Mouse (Mus musculus): ENCODE data around the gene Sirt3.
"Not testable (repeated sequence)": the region's sequence is repeated elsewhere in the genome, so short reads cannot be mapped to it uniquely, and the experiment has no call there.

Gene Sirt3

DNA sequence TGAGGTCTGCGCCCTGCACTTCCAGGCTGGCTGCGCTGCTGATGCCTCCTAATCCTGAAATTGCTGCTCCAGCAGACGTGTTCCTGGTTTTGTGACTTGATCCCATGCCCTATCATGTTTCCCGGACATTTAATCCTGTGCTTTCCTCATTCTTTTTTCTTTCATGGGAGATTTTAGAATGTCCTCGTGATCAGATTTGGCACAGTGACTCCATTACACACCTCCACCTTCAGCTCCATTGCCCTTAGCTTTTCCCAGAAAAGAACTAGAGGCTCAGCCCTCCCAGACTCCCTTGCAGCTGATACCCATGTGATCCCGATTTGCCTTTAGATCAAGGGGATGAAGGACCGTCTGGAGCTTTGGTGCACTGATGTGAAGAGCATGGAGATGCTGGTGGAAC is 15.8 kb upstream of the Sirt3 start:
- no peak for DNase-seq (ENCODE audit: low read depth)

DNA sequence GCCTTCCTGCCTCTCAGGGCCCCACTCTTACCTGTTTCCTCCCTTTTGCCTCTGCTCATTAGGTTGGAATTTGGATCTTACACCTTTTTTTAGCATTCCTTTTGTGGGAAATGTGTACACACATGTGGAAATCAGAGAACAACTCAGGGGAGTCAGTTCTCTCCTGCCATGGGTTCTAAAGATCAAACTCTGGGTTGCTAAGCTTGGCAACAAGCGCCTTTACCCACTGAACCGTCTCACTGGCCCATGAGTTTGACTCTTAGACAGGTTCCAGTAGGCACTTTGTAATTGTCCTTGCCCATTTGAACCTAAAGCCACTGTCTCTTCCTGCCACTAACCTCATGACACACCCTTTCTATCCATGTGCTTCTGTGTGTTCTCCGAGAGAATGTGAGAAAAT is 12.5 kb upstream of the Sirt3 start:
- no peak for DNase-seq (ENCODE audit: low read depth)

DNA sequence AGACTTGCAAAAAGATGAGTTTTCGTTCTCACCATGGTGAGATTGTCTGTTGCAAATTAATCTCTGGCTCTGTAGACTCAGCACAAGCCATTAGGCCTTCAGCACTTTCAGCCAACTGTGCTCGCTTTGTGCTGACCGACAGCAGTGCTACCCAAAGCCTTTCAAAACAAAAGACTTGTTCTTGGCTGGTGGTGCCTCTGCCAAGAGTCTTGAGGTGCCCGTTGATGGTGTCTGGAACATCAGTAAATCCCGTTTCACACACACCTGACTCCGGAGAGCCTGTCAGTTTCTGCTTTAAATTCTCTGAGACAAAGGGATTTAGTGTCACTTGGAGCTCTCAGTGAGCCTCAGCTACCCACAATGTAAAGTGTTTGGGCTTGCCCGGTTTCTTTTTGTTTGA is 11.9 kb upstream of the Sirt3 start:
- no peak for DNase-seq (ENCODE audit: low read depth)

DNA sequence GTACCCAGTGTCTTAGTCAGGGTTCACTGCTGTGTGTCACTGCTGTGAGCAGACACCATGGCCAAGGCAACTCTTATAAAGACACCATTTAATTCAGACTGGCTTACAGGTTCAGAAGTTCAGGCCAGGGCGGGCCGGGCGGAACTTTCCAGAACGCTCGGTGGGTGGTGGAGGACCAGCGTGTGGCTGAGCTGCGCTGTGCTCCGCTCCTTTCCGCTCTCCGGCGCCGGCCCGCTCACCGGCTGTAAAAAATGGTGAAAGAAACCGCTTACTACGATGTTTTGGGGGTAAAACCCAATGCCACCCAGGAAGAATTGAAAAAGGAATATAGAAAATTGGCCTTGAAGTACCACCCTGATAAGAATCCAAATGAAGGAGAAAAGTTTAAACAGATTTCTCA is 8.5 kb upstream of the Sirt3 start:
- DNase-seq (ENCODE audit: low read depth) = not testable (repeated sequence)

DNA sequence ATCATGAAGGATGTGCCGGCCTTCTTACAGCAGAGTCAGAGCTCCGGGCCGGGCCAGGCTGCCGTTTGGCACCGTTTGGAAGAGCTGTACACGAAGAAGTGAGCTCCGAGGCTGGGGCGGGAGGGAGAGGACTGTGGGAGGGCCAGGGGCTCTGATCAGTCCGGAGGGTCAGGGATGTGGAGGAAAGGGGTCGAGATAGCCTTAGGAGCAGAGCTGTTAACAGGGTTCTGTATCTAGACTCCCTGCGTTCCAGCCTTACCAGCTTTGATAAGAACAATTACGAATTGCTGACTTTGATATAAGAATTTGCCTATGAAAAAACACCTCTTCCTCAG is 327 bp upstream of the Sirt3 start:
- no peak for DNase-seq (ENCODE audit: low read depth)

DNA sequence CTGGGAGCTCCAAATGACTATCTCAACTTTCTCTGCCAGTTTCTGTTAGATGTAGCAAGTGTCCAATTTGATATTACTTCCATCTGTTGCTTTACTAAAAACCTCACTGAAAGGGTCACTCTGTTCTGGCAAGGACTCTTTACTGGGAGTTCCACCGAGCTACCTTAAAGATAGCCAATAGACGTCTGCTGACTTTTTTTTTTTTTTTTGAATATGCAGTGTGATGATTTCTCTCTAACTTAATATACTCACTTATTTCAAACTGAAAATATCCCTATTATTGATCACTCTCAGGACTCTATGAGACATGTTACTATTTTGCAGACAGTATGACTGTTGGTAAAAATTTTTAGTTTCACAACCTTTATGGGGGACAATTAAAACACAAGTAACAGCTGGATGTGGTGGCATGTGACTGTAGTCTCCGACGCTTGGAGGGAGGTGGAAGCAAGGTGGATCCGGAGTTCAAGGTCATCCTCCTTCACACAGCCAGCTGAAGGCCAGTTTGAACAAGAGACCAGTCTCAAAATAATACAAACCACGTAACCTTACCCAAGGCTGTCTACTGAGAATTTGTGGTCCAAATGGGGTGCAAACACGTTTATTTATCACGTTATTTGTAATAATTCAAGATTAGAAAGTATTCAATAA is 1.1 kb downstream of the Sirt3 start:
- peak; percentile 26 for DNase-seq (ENCODE audit: low read depth)

DNA sequence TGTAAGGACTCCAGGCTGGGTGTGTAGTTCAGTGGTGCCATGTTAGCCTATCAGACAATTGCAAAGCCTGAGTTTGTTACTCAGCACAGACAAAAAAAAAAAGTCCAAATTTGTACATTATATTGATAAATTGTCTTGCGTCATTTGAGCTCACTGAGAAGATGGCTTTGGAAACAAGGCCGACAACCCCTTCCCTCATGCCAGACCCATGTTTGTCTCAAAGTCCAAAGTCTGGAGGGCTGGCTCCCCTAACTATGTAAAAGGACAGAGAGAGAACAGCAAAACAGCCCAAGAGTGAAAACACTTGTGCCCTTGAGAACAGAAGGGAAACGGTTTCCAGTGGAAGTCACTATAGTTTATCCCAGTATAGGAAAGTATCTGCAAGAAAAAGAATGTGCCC is 1.7 kb downstream of the Sirt3 start:
- DNase-seq (ENCODE audit: low read depth) = peak; percentile 12

DNA sequence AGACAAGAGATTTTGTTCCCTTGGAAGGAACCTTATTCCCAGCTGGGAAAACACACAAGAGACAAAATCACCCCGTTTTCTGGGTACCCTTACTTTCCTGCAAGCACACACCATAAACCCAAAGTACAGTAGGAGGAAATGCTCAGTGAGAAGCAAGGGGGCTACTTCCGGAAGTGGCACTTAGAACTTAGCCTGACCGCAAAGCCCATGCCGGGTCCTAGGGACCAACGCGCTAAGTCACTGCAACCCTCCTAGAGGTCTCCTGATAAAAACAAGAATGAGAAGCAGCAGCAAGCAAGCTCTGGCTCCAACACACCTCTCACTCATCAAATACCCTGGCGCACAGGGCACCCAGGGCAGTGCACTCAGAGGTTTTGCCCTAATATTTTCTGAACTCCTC is 2.8 kb downstream of the Sirt3 start:
- peak; percentile 14 for DNase-seq (ENCODE audit: low read depth)

DNA sequence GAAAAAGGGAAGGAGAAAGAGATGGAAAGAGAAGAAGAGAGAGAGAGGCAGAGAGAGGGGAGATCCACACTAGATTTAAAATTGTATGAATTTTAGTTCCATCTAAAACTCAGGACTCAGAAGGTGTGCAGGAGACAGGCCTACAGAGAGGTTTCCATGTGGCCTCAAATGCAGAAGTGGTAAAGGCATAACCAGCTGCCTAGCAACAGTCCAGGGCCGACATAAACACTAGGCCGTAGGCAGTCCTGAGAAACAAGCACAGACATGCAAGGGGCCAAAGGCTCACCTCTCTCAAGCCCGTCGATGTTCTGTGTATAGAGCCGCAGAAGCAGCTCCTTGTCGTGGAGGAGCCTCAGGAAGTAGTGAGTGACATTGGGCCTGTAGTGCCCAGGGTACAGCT is 4.7 kb downstream of the Sirt3 start:
- no peak for DNase-seq (ENCODE audit: low read depth)

DNA sequence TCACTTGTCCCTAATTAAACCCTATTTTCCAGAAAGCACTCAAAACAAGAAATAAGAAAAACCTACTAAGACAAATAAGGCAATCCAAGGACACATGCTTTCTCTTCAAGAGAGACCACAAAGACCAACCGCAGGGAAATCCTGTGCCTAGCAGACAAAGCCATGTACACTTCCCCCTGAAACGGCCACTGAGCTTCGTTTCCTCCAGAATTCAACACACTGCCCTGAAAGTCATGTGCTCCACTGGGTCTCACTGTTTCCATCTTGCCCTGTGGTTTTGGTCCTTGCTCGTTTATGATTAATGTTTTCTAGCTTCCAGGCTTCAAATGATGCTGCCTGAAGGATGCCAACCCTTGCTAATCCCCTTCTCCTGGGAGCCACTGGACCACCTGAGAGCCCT is 7.9 kb downstream of the Sirt3 start:
- DNase-seq (ENCODE audit: low read depth) = no peak

DNA sequence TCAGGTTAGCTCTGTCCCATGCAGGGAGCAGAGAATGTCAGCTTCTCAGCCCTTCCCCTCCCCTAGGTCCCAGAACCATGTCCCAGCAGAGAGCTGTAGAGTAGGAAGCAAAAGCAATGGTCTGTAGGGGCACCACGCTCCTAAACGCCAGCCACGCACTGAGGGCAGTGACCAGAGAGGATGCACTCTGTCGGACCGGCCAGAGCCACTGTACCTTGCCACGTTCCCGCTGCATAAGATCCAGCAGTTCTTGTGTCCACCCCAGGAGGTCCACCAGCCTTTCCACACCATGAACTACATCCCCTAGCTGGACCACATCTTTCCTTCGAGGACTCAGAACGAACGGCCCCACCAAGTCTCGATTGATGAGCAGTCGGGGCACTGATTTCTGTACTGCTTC is 17.3 kb downstream of the Sirt3 start:
- DNase-seq (ENCODE audit: low read depth) = no peak

DNA sequence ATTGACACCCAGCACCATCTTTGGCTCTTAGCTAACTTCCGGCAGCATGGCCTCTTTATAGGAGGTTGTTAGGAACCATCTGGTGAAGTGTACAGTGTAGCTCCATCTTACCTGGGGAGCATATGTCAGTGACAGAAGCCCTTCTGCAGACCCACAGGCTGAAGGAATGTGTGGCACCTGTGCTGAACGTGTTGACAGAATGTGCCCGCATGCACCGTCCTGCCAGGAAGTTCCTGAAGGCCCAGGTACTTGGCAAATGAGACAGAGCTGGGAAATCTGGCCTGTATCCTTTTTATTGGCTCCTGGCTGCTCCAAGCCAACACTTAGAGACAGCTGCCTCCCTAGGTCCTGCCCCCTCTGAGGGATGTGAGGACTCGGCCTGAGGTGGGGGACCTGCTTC is 21.4 kb downstream of the Sirt3 start:
- DNase-seq (ENCODE audit: low read depth) = no peak

DNA sequence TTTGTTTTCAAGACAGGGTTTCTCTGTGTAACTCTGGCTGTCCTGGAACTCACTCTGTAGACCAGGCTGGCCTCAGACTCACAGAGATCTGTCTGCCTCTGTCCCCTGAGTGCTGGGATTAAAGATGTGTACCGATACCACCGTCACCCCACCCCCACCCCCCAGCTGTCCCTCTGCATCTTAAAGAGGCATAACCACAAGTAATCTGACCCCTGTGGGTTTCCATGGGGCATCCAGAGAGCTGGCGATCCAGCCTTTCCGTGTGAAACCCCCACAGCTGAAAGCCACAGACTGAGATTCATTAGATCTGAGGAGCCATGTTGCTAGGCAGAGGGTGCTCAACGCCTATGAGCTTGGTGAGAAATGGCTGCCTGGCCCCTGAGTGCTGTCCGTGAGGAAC is 22.1 kb downstream of the Sirt3 start:
- no peak for DNase-seq (ENCODE audit: low read depth)

DNA sequence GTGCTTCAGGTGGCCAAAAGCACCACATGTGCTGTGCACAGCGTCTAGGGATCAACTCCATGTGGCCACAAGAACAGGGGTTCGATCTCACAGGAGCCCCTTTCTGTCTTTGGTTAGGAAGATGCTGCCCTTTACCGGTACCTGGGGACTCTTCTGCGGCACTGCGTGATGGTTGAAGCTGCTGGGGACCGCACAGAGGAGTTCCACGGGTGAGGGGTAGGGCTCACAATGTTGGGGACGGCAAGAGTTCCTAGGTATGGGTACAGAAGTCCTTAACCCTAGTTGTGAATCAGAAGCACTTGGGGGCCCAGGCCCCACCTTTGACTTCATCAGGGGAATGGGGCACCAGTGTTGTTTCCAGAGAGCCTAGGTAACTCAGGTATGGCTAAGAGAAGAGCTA is 23.4 kb downstream of the Sirt3 start:
- no peak for DNase-seq (ENCODE audit: low read depth)

DNA sequence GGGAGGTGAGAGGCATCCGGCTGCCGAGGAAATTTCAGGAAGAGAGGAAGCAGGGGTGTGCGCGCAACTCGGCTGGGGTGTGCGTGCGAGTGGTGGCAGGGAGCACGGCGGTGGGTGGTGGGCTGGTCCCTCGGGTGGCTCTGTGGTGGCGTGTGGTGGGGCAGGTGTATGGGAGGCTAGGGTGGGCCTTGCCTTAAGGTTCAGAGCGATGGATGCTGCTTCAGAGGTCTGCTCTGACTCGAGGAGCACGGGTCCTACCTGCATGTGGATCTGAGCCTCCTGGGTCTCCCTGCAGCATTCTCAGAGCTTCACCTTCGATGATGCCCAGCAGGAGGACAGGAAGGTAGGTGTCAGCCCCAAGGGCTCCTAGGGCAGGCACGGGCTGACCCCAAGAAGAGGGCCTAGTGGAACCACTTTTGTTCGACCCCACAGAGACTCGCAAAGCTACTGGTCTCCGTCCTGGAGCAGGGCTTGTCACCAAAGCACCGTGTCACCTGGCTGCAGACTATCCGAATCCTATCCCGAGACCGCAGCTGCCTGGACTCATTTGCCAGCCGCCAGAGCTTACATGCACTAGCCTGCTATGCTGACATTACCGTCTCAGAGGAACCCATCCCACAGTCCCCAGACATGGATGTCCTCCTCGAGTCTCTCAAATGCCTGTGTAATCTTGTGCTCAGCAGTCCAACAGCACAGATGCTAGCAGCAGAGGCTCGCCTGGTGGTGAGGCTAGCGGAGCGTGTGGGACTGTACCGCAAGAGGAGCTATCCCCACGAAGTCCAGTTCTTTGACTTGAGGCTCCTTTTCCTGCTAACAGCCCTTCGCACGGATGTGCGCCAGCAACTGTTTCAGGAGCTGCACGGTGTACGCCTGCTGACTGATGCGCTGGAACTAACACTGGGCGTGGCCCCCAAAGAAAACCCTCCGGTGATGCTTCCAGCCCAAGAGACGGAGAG is 24.3 kb downstream of the Sirt3 start, which contains the start of gene Bet1l:
Bet1l (minus strand) TSS at position 28 of the 956 bp plus-strand sequence.
- DNase-seq (ENCODE audit: low read depth) = no peak

DNA sequence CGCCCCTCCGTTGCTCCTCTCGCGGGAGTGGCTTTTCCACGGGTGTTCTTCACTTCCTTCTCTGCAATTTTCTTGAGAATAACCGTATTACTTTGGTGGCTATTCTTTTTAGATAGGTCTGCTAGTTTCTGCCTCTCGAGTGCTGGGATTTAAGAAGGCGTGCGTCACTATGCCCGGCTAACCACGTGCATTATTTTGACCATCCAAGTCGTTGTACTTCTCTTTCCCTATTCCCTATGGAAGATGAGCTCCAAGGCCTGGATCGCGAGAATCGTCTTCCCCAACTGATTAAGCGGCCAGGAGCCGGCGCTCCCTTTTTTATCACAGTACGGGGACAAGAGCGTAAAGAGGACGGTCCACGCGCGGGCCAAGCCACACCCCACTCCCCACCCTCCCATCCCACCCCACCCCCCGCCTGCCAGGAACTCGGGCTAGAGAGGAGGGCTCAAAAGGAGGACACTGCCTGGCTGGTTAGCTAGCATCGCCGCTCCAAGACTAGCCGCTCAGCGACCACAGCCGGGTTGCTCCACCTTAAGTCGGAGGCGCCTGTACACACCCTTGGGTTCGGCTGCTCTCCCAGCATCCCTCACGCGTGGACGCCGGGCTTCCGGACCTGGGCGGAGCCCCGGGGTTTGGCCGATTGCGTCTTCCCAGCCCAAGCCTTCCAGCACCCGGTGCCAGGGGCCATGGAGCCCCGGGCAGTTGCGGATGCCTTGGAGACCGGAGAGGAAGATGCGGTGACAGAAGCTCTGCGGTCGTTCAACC is 25.1 kb downstream of the Sirt3 start, which contains the start of gene Ric8a:
Ric8a (plus strand) TSS at position 173 of the 765 bp plus-strand sequence.
- DNase-seq (ENCODE audit: low read depth) = peak; percentile 92

DNA sequence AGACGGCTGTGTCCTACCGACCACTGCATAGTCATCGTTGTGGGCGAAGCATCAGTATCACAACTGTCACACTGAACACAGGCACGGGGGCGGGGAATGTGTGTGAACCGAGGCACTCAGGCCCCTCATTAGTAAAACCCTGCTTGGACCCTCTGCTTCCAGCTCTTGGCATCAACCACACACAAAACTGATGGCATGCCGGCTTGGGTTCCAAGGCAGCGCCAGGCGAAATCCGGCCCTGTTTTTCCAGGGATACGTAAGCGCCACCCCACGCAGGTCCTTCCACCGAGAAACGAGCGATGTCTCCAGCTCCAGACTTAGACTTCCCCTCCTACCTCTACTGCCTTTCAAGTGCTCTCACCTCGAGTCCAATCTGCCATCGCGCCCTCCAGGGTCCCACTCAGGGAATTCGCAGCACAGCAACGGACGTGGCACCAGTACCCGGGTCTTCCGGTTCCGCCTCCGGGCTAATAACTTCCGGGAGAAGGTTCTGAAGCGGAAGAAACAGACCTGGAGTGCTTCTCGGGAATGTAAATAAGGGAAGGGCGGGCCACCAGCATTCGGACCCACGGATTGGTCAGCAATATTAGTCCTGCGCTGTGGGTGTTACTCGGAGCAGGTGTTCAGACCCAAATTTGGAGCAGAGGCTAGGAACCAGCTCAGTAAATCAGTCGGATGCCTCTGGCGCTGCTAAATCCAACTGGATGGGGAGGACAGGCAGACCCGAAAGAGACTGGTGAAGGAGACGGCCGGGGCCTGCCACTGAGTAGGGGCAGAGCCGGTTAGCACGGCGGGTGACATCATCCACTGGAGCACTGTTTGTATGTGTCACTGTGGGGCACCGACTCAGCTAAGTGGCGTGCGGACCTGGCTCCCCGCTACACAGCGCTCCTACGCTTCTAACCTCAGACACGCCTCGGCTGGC is 26.0 kb downstream of the Sirt3 start, which contains the start of gene Gm45785:
Gm45785 (minus strand) TSS at position 472 of the 925 bp plus-strand sequence.
- DNase-seq (ENCODE audit: low read depth) = peak; percentile 92

DNA sequence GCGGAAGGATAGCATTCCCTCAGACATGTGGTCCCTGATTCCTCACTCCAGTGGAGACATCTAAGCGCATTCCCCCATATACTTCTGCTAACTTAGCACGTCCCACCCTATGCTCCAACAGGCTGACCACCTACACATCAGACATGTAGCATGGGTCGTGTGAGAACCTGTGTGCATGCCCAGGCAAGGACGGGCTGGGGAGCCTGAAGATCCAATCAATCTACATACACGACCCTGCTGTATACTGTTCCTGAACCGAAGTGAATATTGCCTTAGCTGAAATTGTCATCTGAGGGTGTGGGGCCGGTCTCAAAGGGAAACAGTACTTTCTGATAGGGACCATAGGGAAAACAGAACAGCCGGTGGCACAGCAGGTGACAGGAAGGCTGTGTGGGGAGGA is 26.9 kb downstream of the Sirt3 start:
- DNase-seq (ENCODE audit: low read depth) = no peak

DNA sequence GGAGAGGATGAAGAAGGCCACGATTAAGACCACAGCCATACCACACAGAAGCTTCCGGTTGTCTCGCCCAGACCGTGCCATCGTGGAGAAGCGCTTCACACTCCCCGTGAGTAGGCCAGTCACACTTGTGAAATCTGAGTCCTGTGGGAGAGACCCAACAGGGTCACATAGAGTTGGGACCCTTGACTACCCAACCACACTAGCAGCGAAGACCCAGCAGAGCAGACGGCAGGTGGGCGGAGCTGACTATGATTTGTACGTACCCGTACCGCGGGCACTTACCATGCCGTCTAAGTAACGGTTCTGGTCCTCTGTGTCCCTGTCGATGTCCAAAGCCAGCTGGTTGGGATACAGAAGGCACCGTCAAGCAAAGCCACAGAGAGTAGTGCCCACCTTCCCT is 27.6 kb downstream of the Sirt3 start:
- no peak for DNase-seq (ENCODE audit: low read depth)

DNA sequence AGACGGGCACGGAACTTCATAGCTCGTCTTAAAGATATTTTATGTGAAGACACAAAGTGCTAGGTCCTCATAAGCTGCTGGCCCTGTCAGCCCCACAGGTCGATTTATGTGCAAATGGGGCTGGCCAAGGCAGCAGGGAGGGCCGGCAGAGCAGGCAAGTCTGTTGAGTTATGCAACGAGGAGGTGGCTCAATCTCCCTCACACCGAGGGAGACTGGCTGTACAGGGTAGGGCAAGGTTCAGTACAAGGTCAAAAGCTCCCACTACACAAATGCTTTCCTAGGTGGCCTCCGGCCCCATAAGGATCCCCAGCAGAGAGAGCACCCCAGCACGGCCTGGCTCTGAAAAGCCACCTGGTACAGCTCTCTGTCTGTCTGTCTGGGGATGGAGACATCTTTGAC is 28.7 kb downstream of the Sirt3 start:
- no peak for DNase-seq (ENCODE audit: low read depth)

DNA sequence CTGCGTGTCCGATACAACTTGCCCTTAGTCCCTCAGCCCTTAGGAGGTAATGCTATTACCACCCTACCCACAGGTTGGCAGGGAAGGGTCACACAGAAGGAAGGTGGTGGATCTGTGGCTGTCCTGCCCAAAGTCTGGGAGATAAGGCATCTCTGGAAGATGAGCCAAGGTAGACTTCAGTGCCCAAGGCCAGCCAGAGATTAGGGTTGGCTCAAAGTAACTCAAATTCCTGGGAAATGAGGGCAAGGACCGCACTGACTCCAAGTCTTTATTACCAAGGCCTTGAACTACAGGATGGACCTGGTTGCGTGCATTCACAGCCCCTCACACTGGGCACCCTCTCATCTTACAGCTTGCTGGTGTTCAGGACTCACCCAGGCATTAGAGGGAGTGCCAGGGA is 30.2 kb downstream of the Sirt3 start:
- DNase-seq (ENCODE audit: low read depth) = no peak

DNA sequence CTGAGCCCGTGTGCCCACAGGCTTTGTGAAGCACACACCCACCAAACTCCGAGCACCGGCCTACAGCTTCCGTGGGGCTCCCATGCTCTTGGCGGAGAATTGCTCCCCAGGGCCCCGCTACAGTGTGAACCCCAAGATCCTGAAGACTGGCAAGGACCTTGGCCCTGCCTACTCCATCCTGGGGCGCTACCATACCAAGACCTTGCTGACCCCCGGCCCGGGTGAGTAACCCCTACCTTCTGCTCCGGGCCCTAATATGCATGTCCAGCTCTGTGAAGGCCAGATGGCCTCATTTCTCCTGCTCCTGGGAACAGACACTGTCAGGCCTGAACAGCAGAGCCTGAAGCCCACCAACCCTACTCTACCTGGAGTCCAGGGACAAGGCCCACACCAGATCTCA is 33.5 kb downstream of the Sirt3 start:
- no peak for DNase-seq (ENCODE audit: low read depth)

All from induced T-regulatory cell, adult 2 months (primary cell).